Mouse (Mus musculus) hindbrain, embryonic 16.5 days (tissue): ENCODE measurements around the gene Rnf157. TPM values are rescaled to one million over a fixed set of nuclear protein-coding genes. Genes with fewer than 3 reads are reported as not detected.

Experiments used
- ATAC-seq: fragments of 200-750 bp; cut with Nextera tagmentation; 2 replicates; pipeline ENCODE4 v1.8.0; 2017; ENCODE audit warnings: moderate TSS enrichment, moderate library complexity
- H3K27ac ChIP-seq: fragments of 300-500 bp; sonication (generic); 2 replicates; pipeline ENCODE4 v1.5.1; 2014; ENCODE audit warnings: low read depth, mild to moderate bottlenecking, control low read depth, low read length, moderate library complexity
- H3K27me3 ChIP-seq: fragments of 300-500 bp; sonication (generic); replicated peaks from 2 replicates; pipeline ENCODE4 v1.6.1; 2014; ENCODE audit warnings: low read length; ENCODE audit not compliant: control insufficient read depth, insufficient read depth
- H3K36me3 ChIP-seq: fragments of 300-500 bp; sonication (generic); 2 replicates; pipeline ENCODE4 v1.6.1; 2014; ENCODE audit warnings: mild to moderate bottlenecking, low read length, moderate library complexity, mixed read lengths; ENCODE audit not compliant: control insufficient read depth, insufficient read depth
- H3K4me1 ChIP-seq: fragments of 300-500 bp; sonication (generic); 2 replicates; pipeline ENCODE4 v1.6.1; 2014; ENCODE audit warnings: low read depth, low read length; ENCODE audit not compliant: control insufficient read depth, insufficient read depth
- H3K4me2 ChIP-seq: fragments of 300-500 bp; sonication (generic); 2 replicates; pipeline ENCODE4 v1.6.1; 2014; ENCODE audit warnings: mild to moderate bottlenecking, low read length, control low read depth, moderate library complexity
- H3K4me3 ChIP-seq: fragments of 300-500 bp; sonication (generic); 2 replicates; pipeline ENCODE4 v1.5.1; 2014; ENCODE audit warnings: mild to moderate bottlenecking, low read length, control low read depth, moderate library complexity
- H3K9ac ChIP-seq: fragments of 300-500 bp; sonication (generic); 2 replicates; pipeline ENCODE4 v1.6.1; 2014; ENCODE audit warnings: low read depth, mild to moderate bottlenecking, control low read depth, low read length, moderate library complexity
- H3K9me3 ChIP-seq: fragments of 300-500 bp; sonication (generic); 2 replicates; pipeline ENCODE4 v1.6.1; 2014; ENCODE audit warnings: mild to moderate bottlenecking, low read length, moderate library complexity; ENCODE audit not compliant: control insufficient read depth
- WGBS: fragments of 180-500 bp; shearing (Covaris S2); extraction: QIAGEN DNeasy Blood & Tissue Kit; methylation state at CpG from one replicate; pipeline ENCODE4 v1.1.7; 2014; 5-methylcytosine and 5-hydroxymethylcytosine counted together
- polyA plus RNA-seq: library from polyadenylated mRNA; unstranded; fragments of >200 nt; fragmentation: Nextera tagmentation; extraction: Ambion mirVana; gene quantifications from 2 replicates; pipeline ENCODE4 v1.2.1, GENCODE M21; 2015

Gene Rnf157
- polyA plus RNA-seq, 1 experiment from 2014 or later = 28.5 TPM

GRCm38 (mm10) chr11:116292401-116292800, 120.4 kb downstream of the Rnf157 start:
- Histone ChIP-seq H3K27me3 (no peaks in the 10 kb centered on the region), H3K9me3 (no peaks in the 10 kb centered on the region), H3K4me2 (no peak overlapping the region), H3K36me3 (peaks cover 63% of the 10 kb centered on the region), H3K27ac (no peak overlapping the region), H3K4me3 (no peak overlapping the region), H3K9ac (no peak overlapping the region), H3K4me1 (no peaks in the 10 kb centered on the region)
- ATAC-seq = no peak
- WGBS = 93% methylated on average over 13 of the region's 13 CpGs

GRCm38 (mm10) chr11:116290556-116290955, 122.3 kb downstream of the Rnf157 start:
- no peak for ATAC-seq
- Histone ChIP-seq H3K9me3 (no peaks in the 10 kb centered on the region), H3K27ac (no peak overlapping the region), H3K4me3 (no peak overlapping the region), H3K36me3 (peaks cover 49% of the 10 kb centered on the region), H3K4me2 (no peak overlapping the region), H3K9ac (no peak overlapping the region), H3K27me3 (no peaks in the 10 kb centered on the region), H3K4me1 (no peaks in the 10 kb centered on the region)
- 78% methylated on average over 8 of the region's 8 CpGs for WGBS

- no peak for ATAC-seq
- Histone ChIP-seq H3K36me3 (peaks cover 31% of the 10 kb centered on the region), H3K27me3 (peaks cover 14% of the 10 kb centered on the region), H3K9me3 (no peaks in the 10 kb centered on the region), H3K4me2 (no peak overlapping the region), H3K4me1 (peaks cover 6% of the 10 kb centered on the region; the same call in 1 of the 2 replicates), H3K4me3 (no peak overlapping the region), H3K9ac (no peak overlapping the region), H3K27ac (no peak overlapping the region)
- 71% methylated on average over 5 of the region's 5 CpGs for WGBS
Measured at GRCm38 (mm10) chr11:116287351-116287750, 125.5 kb downstream of the Rnf157 start.

Other genes with a start within 250 kb of the Rnf157 start
- 49.5 and 55.5 TPM in 2 replicates for gene Fbf1, start 244.9 kb downstream of the Rnf157 start, polyA plus RNA-seq
- gene Ten1, start 214.2 kb downstream of the Rnf157 start, polyA plus RNA-seq = 92.1 and 106 TPM in 2 replicates
- 67.8 and 73.1 TPM in 2 replicates for gene Acox1, start 214.0 kb downstream of the Rnf157 start, polyA plus RNA-seq
- 1.1 and 1.2 TPM in 2 replicates for gene Evpl, start 175.0 kb downstream of the Rnf157 start, polyA plus RNA-seq
- 61.8 and 62.4 TPM in 2 replicates for gene Srp68, start 138.8 kb downstream of the Rnf157 start, polyA plus RNA-seq
- gene Galr2, start 132.1 kb downstream of the Rnf157 start, polyA plus RNA-seq = 0.25 and 1.1 TPM in 2 replicates
- gene Exoc7, start 105.8 kb downstream of the Rnf157 start, polyA plus RNA-seq = 122 and 127 TPM in 2 replicates
- 13.2 and 16.2 TPM in 2 replicates for gene Foxj1, start 77.6 kb downstream of the Rnf157 start, polyA plus RNA-seq
- gene Ubald2, start 21.1 kb upstream of the Rnf157 start, polyA plus RNA-seq = 28.3 and 35.1 TPM in 2 replicates
- 0.38 and 0.40 TPM in 2 replicates for gene Qrich2, start 53.2 kb upstream of the Rnf157 start, polyA plus RNA-seq
- 181 and 190 TPM in 2 replicates for gene Prpsap1, start 81.2 kb upstream of the Rnf157 start, polyA plus RNA-seq
- 10.7 and 13.9 TPM in 2 replicates for gene Sphk1, start 117.9 kb upstream of the Rnf157 start, polyA plus RNA-seq
- gene Ube2o, start 168.4 kb upstream of the Rnf157 start, polyA plus RNA-seq = 16.4 and 16.6 TPM in 2 replicates
- 0.51 and 0.55 TPM in 2 replicates for gene Aanat, start 173.4 kb upstream of the Rnf157 start, polyA plus RNA-seq
- gene Rhbdf2, start 214.0 kb upstream of the Rnf157 start, polyA plus RNA-seq = 1.7 and 2.1 TPM in 2 replicates
- gene Prcd, start 240.5 kb upstream of the Rnf157 start, polyA plus RNA-seq = 3.1 and 4.2 TPM in 2 replicates
- gene Cygb, start 241.3 kb upstream of the Rnf157 start, polyA plus RNA-seq = 34.4 and 37.4 TPM in 2 replicates